Comparison of ENCODE assay signal across 17 mouse cellular contexts in genomic region chr11:17658717-17659116, GRCm38 (mm10).
"Had no signal": no experiment of that assay in that cellular context is flagged by ENCODE, and none has a peak within 500 bp of the region (broad histone marks: within the 10 kb centered on the region; RNA-seq: fewer than 3 reads in every experiment).

No protein-coding gene starts in this region.

- H3K27ac ChIP-seq: limb, embryonic 15.5 days; liver, embryonic 13.5 days; lung, embryonic 15.5 days; macrophage; midbrain, embryonic 15.5 days; neural tube, embryonic 13.5 days; stomach, embryonic 15.5 days had no signal

- H3K4me3 ChIP-seq: limb, embryonic 15.5 days; liver, embryonic 13.5 days; lung, embryonic 15.5 days; megakaryocyte, embryonic 14.5 days; midbrain, embryonic 15.5 days; neural tube, embryonic 13.5 days; stomach, embryonic 15.5 days had no signal

- H3K9me3 ChIP-seq: limb, embryonic 15.5 days; liver, embryonic 13.5 days; lung, embryonic 15.5 days; megakaryocyte, embryonic 14.5 days; midbrain, embryonic 15.5 days; neural tube, embryonic 13.5 days; stomach, embryonic 15.5 days had no signal

- H3K9ac ChIP-seq: limb, embryonic 15.5 days; liver, embryonic 13.5 days; liver, postnatal 0 days; lung, embryonic 15.5 days; midbrain, embryonic 15.5 days; neural tube, embryonic 13.5 days; stomach, embryonic 15.5 days had no signal

- H3K27me3 ChIP-seq: limb, embryonic 15.5 days; liver, embryonic 13.5 days; lung, embryonic 15.5 days; megakaryocyte, embryonic 14.5 days; midbrain, embryonic 15.5 days; neural tube, embryonic 13.5 days; stomach, embryonic 15.5 days had no signal

- H3K4me2 ChIP-seq: limb, embryonic 15.5 days; liver, embryonic 13.5 days; lung, embryonic 15.5 days; midbrain, embryonic 15.5 days; neural tube, embryonic 13.5 days; stomach, embryonic 15.5 days had no signal

- DNase-seq: kidney, adult 8-10 months; kidney, postnatal 25 days; layer of hippocampus, adult 9-11 months; layer of hippocampus, postnatal 36 days; liver, embryonic 13.5 days; liver, postnatal 0 days; lung, postnatal 14 days; thymus, adult 2 months; thymus, postnatal 25 days had no signal

- H3K4me1 ChIP-seq: liver, embryonic 13.5 days; megakaryocyte, embryonic 14.5 days; midbrain, embryonic 15.5 days; stomach, embryonic 15.5 days had no signal

- H3K36me3 ChIP-seq: limb, embryonic 15.5 days; liver, embryonic 13.5 days; lung, embryonic 15.5 days; midbrain, embryonic 15.5 days; neural tube, embryonic 13.5 days; stomach, embryonic 15.5 days had no signal

- ATAC-seq: intestine, postnatal 0 days; liver, postnatal 0 days had no signal
